Mouse (Mus musculus) heart, postnatal 0 days (tissue): ENCODE data around the gene Chd6. TPM values are rescaled to one million over a fixed set of nuclear protein-coding genes. Genes with fewer than 3 reads are reported as not detected.
A peak's percentile ranks its signal among the peaks of the same experiment; 100 is the strongest.

ENCODE experiments used
- ATAC-seq: fragments of 200-750 bp; cut with Nextera tagmentation; 2 replicates; pipeline ENCODE4 v1.8.0; 2017; ENCODE audit warnings: low read depth, moderate number of reproducible peaks, moderate library complexity; ENCODE audit not compliant: insufficient read depth
- DNase-seq: peaks from one replicate; pipeline ENCODE4 v3.0.0-alpha.2; 2016; ENCODE audit warnings: low spot score
- H3K27ac ChIP-seq: fragments of 300-500 bp; sonication (generic); 2 replicates; pipeline ENCODE4 v1.5.1; 2014; ENCODE audit warnings: low read depth, mild to moderate bottlenecking
- H3K27me3 ChIP-seq: fragments of 300-500 bp; sonication (generic); 2 replicates; pipeline ENCODE4 v1.6.1; 2014; ENCODE audit warnings: low read length, mixed read lengths; ENCODE audit not compliant: control insufficient read depth, insufficient read depth
- H3K36me3 ChIP-seq: fragments of 300-500 bp; sonication (generic); replicated peaks from 2 replicates; pipeline ENCODE4 v1.6.1; 2014; ENCODE audit warnings: low read length, mixed read lengths; ENCODE audit not compliant: control insufficient read depth, insufficient read depth
- H3K4me1 ChIP-seq: fragments of 300-500 bp; sonication (generic); 2 replicates; pipeline ENCODE4 v1.6.1; 2014; ENCODE audit warnings: antibody characterized with exemption; ENCODE audit not compliant: control insufficient read depth, insufficient read depth
- H3K4me2 ChIP-seq: fragments of 300-500 bp; sonication (generic); 2 replicates; pipeline ENCODE4 v1.6.1; 2014; ENCODE audit warnings: low read depth, mild to moderate bottlenecking, low read length, moderate library complexity
- H3K4me3 ChIP-seq: fragments of 300-500 bp; sonication (generic); 2 replicates; pipeline ENCODE4 v1.5.1; 2014; ENCODE audit warnings: low read depth, low read length
- H3K9ac ChIP-seq: fragments of 300-500 bp; sonication (generic); replicated peaks from 2 replicates; pipeline ENCODE4 v1.6.1; 2014; ENCODE audit warnings: low read depth, low read length, mixed read lengths
- H3K9me3 ChIP-seq: fragments of 300-500 bp; sonication (generic); replicated peaks from 2 replicates; pipeline ENCODE4 v1.6.1; 2016; ENCODE audit warnings: low read length; ENCODE audit not compliant: control insufficient read depth
- CTCF ChIP-seq: IDR thresholded peaks from 2 replicates; pipeline ENCODE4 v1.5.1; 2016; ENCODE audit warnings: antibody characterized with exemption, control low read depth, low read depth
- EP300 ChIP-seq: IDR thresholded peaks from 2 replicates; pipeline ENCODE4 v1.6.1; 2016; ENCODE audit warnings: antibody characterized with exemption, low read depth
- WGBS: fragments of 180-500 bp; shearing (Covaris S2); extraction: QIAGEN DNeasy Blood & Tissue Kit; methylation state at CpG from one replicate; pipeline ENCODE4 v1.1.7; 2014; 5-methylcytosine and 5-hydroxymethylcytosine counted together
- polyA plus RNA-seq: library from polyadenylated mRNA; unstranded; fragments of >200 nt; fragmentation: Nextera tagmentation; extraction: Ambion mirVana; gene quantifications from 2 replicates; pipeline ENCODE4 v1.2.1, GENCODE M21; 2015
- total RNA-seq: library from RNA; depleted of rRNA; stranded (reverse); fragments of >200 nt; gene quantifications from 2 replicates; pipeline ENCODE4 v1.2.3, GENCODE M21; 2014; ENCODE audit warnings: low replicate concordance

The Chd6 gene
- total and polyA plus RNA-seq, 2 experiments from 2014 or later, result 14.5 to 37.7 TPM

- TF ChIP-seq EP300, result no peak
- no peak for TF ChIP-seq CTCF
- no peak overlapping the region for H3K4me3 ChIP-seq
- WGBS, result 51% methylated on average over 11 of the region's 11 CpGs
- no peak overlapping the region for H3K27ac ChIP-seq
- no peak overlapping the region for H3K4me2 ChIP-seq
- H3K27me3 ChIP-seq, result no peaks in the 10 kb centered on the region
- H3K9ac ChIP-seq, result no peak overlapping the region
- no peaks in the 10 kb centered on the region for H3K36me3 ChIP-seq
- H3K4me1 ChIP-seq, result no peaks in the 10 kb centered on the region; the same call in 1 of the 2 replicates
- ATAC-seq (no peak), DNase-seq (no peak)
- no peaks in the 10 kb centered on the region for H3K9me3 ChIP-seq
These were observed 30.0 kb upstream of the Chd6 start for GRCm38 (mm10) chr2:161138672-161139536.

GRCm38 (mm10) chr2:161136999-161137398, 28.1 kb upstream of the Chd6 start:
- DNase-seq (no peak), ATAC-seq (no peak)
- 40% methylated on average over 3 of the region's 3 CpGs for WGBS
- TF ChIP-seq EP300, result no peak
- TF ChIP-seq CTCF, result no peak
- no peak overlapping the region for H3K27ac ChIP-seq
- H3K36me3 ChIP-seq, result no peaks in the 10 kb centered on the region
- no peaks in the 10 kb centered on the region; the same call in 1 of the 2 replicates for H3K4me1 ChIP-seq
- no peak overlapping the region for H3K4me3 ChIP-seq
- no peaks in the 10 kb centered on the region for H3K27me3 ChIP-seq
- no peak overlapping the region for H3K4me2 ChIP-seq
- H3K9ac ChIP-seq, result no peak overlapping the region
- H3K9me3 ChIP-seq, result no peaks in the 10 kb centered on the region

- DNase-seq (no peak), ATAC-seq (no peak)
- TF ChIP-seq EP300 (no peak), CTCF (no peak)
- Histone ChIP-seq H3K9ac (no peak overlapping the region), H3K4me1 (no peaks in the 10 kb centered on the region), H3K9me3 (no peaks in the 10 kb centered on the region), H3K4me2 (no peak overlapping the region), H3K27me3 (no peaks in the 10 kb centered on the region), H3K36me3 (no peaks in the 10 kb centered on the region), H3K27ac (no peak overlapping the region), H3K4me3 (no peak overlapping the region)
- 50% methylated on average over 10 of the region's 10 CpGs for WGBS
These were observed 19.7 kb upstream of the Chd6 start for GRCm38 (mm10) chr2:161128367-161129111.

- no peak overlapping the region for H3K4me3 ChIP-seq
- no peaks in the 10 kb centered on the region for H3K36me3 ChIP-seq
- WGBS, result 65% methylated on average over 5 of the region's 5 CpGs
- no peaks in the 10 kb centered on the region for H3K27me3 ChIP-seq
- H3K9me3 ChIP-seq, result no peaks in the 10 kb centered on the region
- H3K4me1 ChIP-seq, result peaks cover 12% of the 10 kb centered on the region
- H3K9ac ChIP-seq, result no peak overlapping the region
- ATAC-seq (no peak), DNase-seq (no peak)
- H3K27ac ChIP-seq, result no peak overlapping the region
- no peak for TF ChIP-seq EP300
- no peak for TF ChIP-seq CTCF
- no peak overlapping the region for H3K4me2 ChIP-seq
These were observed 3.1 kb upstream of the Chd6 start for GRCm38 (mm10) chr2:161112011-161112410.

GRCm38 (mm10) chr2:161109398-161109821, 535 bp upstream of the Chd6 start:
- DNase-seq (no peak), ATAC-seq (peak; percentile 7; the same call in 1 of the 2 replicates)
- 1% methylated on average over 26 of the region's 26 CpGs for WGBS
- TF ChIP-seq EP300, result no peak
- no peak for TF ChIP-seq CTCF
- no peaks in the 10 kb centered on the region for H3K27me3 ChIP-seq
- H3K27ac ChIP-seq, result 0 out of 2 replicates have a peak overlapping the region, but pooled peaks have one; percentile 13
- peak overlapping the region; percentile 27; the same call in 1 of the 2 replicates for H3K9ac ChIP-seq
- peaks cover 14% of the 10 kb centered on the region for H3K4me1 ChIP-seq
- H3K4me2 ChIP-seq, result peak overlapping the region; percentile 83
- no peaks in the 10 kb centered on the region for H3K36me3 ChIP-seq
- no peaks in the 10 kb centered on the region for H3K9me3 ChIP-seq
- peak overlapping the region; percentile 82 for H3K4me3 ChIP-seq
